Mouse (Mus musculus) stomach, postnatal 0 days (tissue): Measurements from ENCODE around the gene Trim29. TPM values are rescaled to one million over a fixed set of nuclear protein-coding genes. Genes with fewer than 3 reads are reported as not detected.

ENCODE experiments used
- ATAC-seq: fragments of 200-750 bp; cut with Nextera tagmentation; 2 replicates; pipeline ENCODE4 v1.8.0; 2017; ENCODE audit not compliant: low FRiP score, low TSS enrichment
- DNase-seq: peaks from one replicate; pipeline ENCODE4 v3.0.0-alpha.2; 2016; ENCODE audit warnings: low spot score
- H3K27ac ChIP-seq: fragments of 300-500 bp; sonication (generic); replicated peaks from 2 replicates; pipeline ENCODE4 v1.5.1; 2014; ENCODE audit warnings: mild to moderate bottlenecking, control low read depth
- H3K27me3 ChIP-seq: fragments of 300-500 bp; sonication (generic); 2 replicates; pipeline ENCODE4 v1.6.1; 2014; ENCODE audit warnings: low read length; ENCODE audit not compliant: control insufficient read depth, insufficient read depth
- H3K36me3 ChIP-seq: fragments of 300-500 bp; sonication (generic); 2 replicates; pipeline ENCODE4 v1.6.1; 2014; ENCODE audit warnings: low read length, mixed read lengths; ENCODE audit not compliant: control insufficient read depth, insufficient read depth
- H3K4me1 ChIP-seq: fragments of 300-500 bp; sonication (generic); replicated peaks from 2 replicates; pipeline ENCODE4 v1.6.1; 2014; ENCODE audit warnings: antibody characterized with exemption; ENCODE audit not compliant: control insufficient read depth, insufficient read depth
- H3K4me2 ChIP-seq: fragments of 300-500 bp; sonication (generic); replicated peaks from 2 replicates; pipeline ENCODE4 v1.6.1; 2014; ENCODE audit warnings: low read depth, mild to moderate bottlenecking, control low read depth, moderate library complexity
- H3K4me3 ChIP-seq: fragments of 300-500 bp; sonication (generic); 2 replicates; pipeline ENCODE4 v1.5.1; 2014; ENCODE audit warnings: low read depth, low read length, control low read depth
- H3K9ac ChIP-seq: fragments of 300-500 bp; sonication (generic); 2 replicates; pipeline ENCODE4 v1.6.1; 2014; ENCODE audit warnings: mild to moderate bottlenecking, low read length, control low read depth, mixed read lengths
- H3K9me3 ChIP-seq: fragments of 300-500 bp; sonication (generic); 2 replicates; pipeline ENCODE4 v1.6.1; 2016; ENCODE audit warnings: low read length; ENCODE audit not compliant: control insufficient read depth
- CTCF ChIP-seq: IDR thresholded peaks from 2 replicates; pipeline ENCODE4 v1.5.1; 2016; ENCODE audit warnings: antibody characterized with exemption, low read depth, mild to moderate bottlenecking, moderate library complexity
- EP300 ChIP-seq: optimal IDR thresholded peaks from 2 replicates; pipeline ENCODE3; 2016; ENCODE audit warnings: antibody characterized with exemption
- WGBS: fragments of 180-500 bp; shearing (Covaris S2); extraction: QIAGEN DNeasy Blood & Tissue Kit; methylation state at CpG from one replicate; pipeline ENCODE4 v1.1.7; 2014; 5-methylcytosine and 5-hydroxymethylcytosine counted together
- polyA plus RNA-seq: library from polyadenylated mRNA; unstranded; fragments of >200 nt; fragmentation: Nextera tagmentation; extraction: Ambion mirVana; gene quantifications from 2 replicates; pipeline ENCODE4 v1.2.1, GENCODE M21; 2015

Gene Trim29
- polyA plus RNA-seq, 1 experiment from 2014 or later, result 71.2 TPM

GRCm38 (mm10) chr9:43316466-43316865, 5.8 kb downstream of the Trim29 start:
- Histone ChIP-seq H3K27ac (no peak overlapping the region), H3K4me3 (no peak overlapping the region), H3K4me1 (no peaks in the 10 kb centered on the region), H3K9ac (no peak overlapping the region), H3K27me3 (no peaks in the 10 kb centered on the region), H3K9me3 (no peaks in the 10 kb centered on the region), H3K36me3 (no peaks in the 10 kb centered on the region), H3K4me2 (no peak overlapping the region)
- DNase-seq (no peak), ATAC-seq (no peak)
- no peak for TF ChIP-seq CTCF
- TF ChIP-seq EP300, result no peak
- 71% methylated on average over 4 of the region's 4 CpGs for WGBS

- Histone ChIP-seq H3K4me2 (no peak overlapping the region), H3K4me3 (no peak overlapping the region), H3K36me3 (no peaks in the 10 kb centered on the region), H3K27me3 (no peaks in the 10 kb centered on the region), H3K9me3 (no peaks in the 10 kb centered on the region), H3K4me1 (no peaks in the 10 kb centered on the region), H3K27ac (peak overlapping the region; percentile 77), H3K9ac (no peak overlapping the region)
- TF ChIP-seq CTCF, result no peak
- TF ChIP-seq EP300, result peak; percentile 47
- ATAC-seq, result peak; percentile 69; the same call in 1 of the 2 replicates
- peak; percentile 33 for DNase-seq
- 56% methylated on average over 10 of the region's 10 CpGs for WGBS
These were observed 8.0 kb downstream of the Trim29 start for GRCm38 (mm10) chr9:43318661-43319060.

DNA sequence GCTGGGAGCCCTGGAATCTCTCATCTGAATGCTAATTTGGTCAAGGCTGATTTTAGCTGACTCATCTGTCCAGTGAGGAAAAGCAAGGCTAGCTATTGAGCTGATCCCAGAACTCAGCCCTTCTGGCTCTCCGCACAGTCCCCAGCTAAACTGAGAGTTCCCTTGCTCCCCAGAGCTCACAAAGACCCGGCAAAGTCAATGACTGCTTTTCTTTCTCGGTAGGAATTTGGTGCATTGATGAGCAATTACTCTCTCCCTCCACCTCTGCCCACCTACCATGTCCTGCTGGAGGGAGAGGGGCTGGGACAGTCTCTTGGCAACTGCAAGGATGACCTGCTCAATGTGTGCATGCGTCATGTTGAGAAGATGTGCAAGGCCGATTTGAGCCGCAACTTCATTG, 11.3 kb downstream of the Trim29 start:
- ATAC-seq (no peak), DNase-seq (no peak)
- Histone ChIP-seq H3K4me1 (no peaks in the 10 kb centered on the region), H3K9ac (no peak overlapping the region), H3K27me3 (no peaks in the 10 kb centered on the region), H3K36me3 (no peaks in the 10 kb centered on the region), H3K4me2 (no peak overlapping the region), H3K4me3 (no peak overlapping the region), H3K27ac (no peak overlapping the region), H3K9me3 (no peaks in the 10 kb centered on the region)
- TF ChIP-seq EP300 (no peak), CTCF (no peak)
- WGBS, result 77% methylated on average over 6 of the region's 6 CpGs

DNA sequence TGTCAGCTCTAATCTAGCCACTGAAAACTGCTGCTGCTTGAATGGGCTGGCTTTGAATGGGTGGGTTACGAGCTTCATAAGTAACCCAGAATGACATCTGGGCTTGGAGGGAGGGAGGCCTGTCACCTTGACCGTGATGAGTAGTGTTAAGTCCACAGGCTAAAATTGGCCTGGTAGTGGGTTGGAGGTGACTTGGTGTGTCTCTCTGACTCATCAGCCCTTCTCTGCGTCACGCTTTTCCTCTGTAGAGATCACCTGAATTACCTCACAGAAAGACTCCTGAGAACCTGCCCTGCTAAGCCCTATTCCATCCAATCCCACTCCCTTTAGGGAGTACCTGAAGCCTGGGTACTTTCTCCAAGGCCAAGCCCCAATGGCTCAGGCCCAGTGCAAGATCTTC, 12.0 kb downstream of the Trim29 start:
- H3K27ac ChIP-seq, result 0 out of 2 replicates have a peak overlapping the region, but pooled peaks have one; percentile 18
- DNase-seq (no peak), ATAC-seq (no peak)
- H3K9me3 ChIP-seq, result no peaks in the 10 kb centered on the region
- no peak overlapping the region for H3K9ac ChIP-seq
- H3K36me3 ChIP-seq, result no peaks in the 10 kb centered on the region
- H3K4me2 ChIP-seq, result no peak overlapping the region
- H3K4me1 ChIP-seq, result no peaks in the 10 kb centered on the region
- TF ChIP-seq CTCF (no peak), EP300 (no peak)
- H3K27me3 ChIP-seq, result no peaks in the 10 kb centered on the region
- H3K4me3 ChIP-seq, result no peak overlapping the region
- WGBS, result 77% methylated on average over 4 of the region's 4 CpGs

DNA sequence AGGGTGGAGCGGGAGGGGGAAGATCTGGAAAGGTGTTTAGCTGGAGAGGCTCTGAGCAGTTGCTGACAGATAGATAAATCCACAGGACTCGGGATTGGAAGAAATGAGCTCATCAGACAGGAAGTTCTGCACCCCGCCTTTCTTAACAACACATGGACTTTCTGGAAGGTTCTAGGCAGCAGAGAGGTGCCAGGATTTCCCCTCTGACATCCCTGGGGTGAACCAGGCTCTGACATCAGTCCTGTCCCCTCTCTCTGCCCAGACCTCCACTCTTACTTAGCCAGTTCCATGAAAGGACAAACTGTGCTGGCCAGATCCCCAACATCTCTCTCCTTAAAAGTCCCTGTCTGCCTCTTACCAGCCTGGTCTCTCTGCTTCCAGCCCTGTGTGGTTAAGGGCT, 14.8 kb downstream of the Trim29 start:
- ATAC-seq, result no peak
- no peak for TF ChIP-seq EP300
- no peak for TF ChIP-seq CTCF
- Histone ChIP-seq H3K27me3 (no peaks in the 10 kb centered on the region), H3K36me3 (no peaks in the 10 kb centered on the region), H3K9ac (peak overlapping the region; percentile 51), H3K27ac (peak overlapping the region; percentile 93), H3K9me3 (no peaks in the 10 kb centered on the region), H3K4me2 (no peak overlapping the region), H3K4me1 (no peaks in the 10 kb centered on the region), H3K4me3 (no peak overlapping the region)
- 40% methylated on average over 3 of the region's 3 CpGs for WGBS
- DNase-seq, result no peak

- TF ChIP-seq CTCF (no peak), EP300 (no peak)
- DNase-seq, result peak; percentile 81
- Histone ChIP-seq H3K9ac (peak overlapping the region; percentile 51; the same call in 1 of the 2 replicates), H3K4me3 (no peak overlapping the region), H3K4me1 (no peaks in the 10 kb centered on the region), H3K36me3 (no peaks in the 10 kb centered on the region), H3K27me3 (no peaks in the 10 kb centered on the region), H3K27ac (peak overlapping the region; percentile 93), H3K9me3 (no peaks in the 10 kb centered on the region), H3K4me2 (no peak overlapping the region)
- peak; percentile 92 for ATAC-seq
- 41% methylated on average over 7 of the region's 7 CpGs for WGBS
These were observed 15.5 kb downstream of the Trim29 start for GRCm38 (mm10) chr9:43326015-43326631.
